Mouse (Mus musculus) inflammation-experienced regulatory T-cells, adult 6 months (primary cell): Measurements from ENCODE around the gene Tmem218. TPM values are rescaled to one million over a fixed set of nuclear protein-coding genes. Genes with fewer than 3 reads are reported as not detected.

Experiments used
- ATAC-seq: one replicate; pipeline ENCODE4 v1.8.0; 2017
- polyA plus RNA-seq, 3 experiments: library from polyadenylated mRNA; unstranded; fragments of 100-300 nt; shearing (Covaris generic); gene quantifications; one replicate each; pipeline ENCODE4 v1.2.1; 2017

Gene Tmem218
- polyA plus RNA-seq, 3 experiments from 2014 or later = 2.4 to 5.2 (median 4.1) TPM

DNA sequence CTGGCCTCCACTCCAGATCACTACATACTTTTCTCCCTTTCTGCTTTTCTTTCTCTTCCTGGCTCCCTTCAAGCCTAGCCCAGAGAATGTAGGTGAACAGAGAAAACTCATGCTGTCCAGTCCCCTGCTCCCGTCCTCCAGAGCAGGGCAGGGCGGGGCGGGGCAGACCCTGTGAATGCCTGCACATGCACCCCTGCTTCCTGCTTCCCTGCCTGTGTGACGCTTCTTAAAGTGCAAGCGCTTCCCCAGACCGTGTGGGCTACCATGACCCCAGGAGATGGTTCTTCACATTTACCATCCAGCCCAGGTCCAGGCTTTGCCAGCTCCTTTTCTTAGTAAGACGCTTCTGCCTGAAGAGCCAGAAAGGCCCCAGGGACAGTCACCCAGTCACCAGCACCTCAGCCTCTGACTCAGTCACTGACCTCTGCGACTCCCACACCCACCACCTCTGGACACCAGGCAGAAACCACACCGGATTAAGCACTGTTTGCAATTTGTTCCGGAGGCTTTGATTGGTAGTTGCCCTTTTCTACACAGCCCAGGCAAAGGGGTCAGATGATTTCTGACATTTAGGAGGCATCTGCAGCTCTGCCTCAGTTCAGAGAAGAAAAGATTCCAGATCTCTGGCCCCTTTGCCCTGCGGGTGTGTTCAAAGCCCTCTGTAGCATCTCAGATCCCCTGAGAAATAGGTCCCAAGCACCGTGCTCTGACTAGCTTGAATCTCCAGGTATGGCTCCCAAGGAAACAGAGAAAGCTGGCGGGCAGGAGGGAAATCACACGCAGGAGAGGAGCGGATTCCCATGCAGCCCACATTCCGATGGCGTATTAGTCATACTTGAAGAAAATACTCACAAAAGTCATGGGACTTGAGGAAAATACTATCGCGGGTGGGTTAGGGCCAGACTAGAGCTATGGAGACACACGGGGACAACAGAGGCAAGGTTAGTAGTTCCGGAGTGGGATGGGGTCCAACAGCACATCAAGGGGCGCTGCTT, 24.5 kb downstream of the Tmem218 start:
- ATAC-seq = no peak

DNA sequence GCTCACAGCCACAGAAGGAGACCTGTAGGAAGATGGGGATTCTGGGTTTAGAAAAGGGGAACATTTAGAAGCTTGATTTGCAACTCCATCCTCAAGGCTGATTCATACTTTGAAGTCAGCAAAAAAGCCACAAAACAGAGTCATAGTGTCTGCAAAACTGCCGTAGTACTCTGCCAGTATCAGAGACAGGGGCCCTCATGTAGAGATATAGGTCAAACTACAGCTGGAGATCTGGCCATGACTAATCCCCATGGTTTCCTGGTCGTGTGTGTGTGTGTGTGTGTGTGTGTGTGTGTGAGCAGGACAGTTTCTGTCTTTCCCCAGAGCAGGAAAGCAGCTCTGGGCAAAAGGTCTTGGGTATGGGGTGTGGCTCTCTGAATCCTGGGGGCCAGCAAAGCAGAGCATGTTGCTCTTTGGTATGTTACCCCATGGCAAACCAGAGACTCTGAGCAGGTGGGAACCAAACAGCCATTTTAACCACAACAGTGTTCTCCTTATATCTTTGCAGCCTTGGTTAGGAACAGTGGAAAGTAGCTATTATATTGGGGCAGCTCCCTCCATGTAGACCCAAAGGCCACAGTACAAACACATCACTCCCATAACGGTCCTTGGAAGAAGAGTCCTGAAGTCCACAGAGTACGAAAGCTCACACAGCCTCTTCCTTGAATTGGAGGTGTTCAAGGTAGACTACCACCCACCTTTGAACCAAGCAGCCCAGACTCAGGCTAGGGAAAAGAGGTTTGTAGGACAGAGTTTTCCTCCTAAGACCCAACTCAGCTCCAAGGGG, 28.1 kb downstream of the Tmem218 start:
- peak; percentile 35 for ATAC-seq

DNA sequence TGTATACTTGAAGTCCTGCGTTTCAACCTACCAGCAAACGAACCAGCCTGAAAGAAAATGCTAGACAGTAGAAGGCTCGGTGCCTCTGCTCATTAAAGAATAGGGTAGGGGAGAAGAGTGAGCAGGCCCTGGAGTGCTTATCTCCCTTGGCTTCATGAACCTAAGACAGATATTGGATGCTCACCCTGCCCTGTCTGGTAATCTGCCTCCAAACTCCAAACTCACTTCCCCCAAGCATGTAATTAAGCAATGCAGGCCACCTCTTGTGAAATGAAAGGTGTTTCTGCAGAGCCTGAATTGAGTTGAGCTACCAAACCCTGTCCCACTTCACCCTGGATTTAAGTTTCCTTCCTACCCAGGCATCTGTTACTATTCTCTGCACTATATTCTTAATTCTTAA, 34.7 kb downstream of the Tmem218 start:
- ATAC-seq = no peak

DNA sequence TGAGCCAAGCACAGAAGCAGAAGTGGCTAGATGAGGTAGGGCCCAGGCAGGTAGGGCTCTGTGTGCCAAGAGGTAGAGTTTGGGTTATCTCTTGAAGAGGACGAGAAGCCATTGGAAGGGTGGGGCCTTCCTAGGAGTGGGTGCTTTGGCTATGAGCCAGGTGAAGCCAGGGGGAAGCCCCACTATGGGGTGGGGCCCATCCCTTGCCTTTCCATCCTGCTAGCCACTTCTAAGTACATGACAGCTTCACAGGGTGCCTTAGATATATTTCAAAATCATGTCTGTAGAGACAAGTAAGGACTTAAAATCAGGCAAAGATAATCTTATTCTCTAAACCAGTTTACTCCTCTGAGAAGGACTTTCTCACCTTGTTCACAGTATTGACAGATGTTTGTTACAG, 36.6 kb downstream of the Tmem218 start:
- peak; percentile 39 for ATAC-seq

DNA sequence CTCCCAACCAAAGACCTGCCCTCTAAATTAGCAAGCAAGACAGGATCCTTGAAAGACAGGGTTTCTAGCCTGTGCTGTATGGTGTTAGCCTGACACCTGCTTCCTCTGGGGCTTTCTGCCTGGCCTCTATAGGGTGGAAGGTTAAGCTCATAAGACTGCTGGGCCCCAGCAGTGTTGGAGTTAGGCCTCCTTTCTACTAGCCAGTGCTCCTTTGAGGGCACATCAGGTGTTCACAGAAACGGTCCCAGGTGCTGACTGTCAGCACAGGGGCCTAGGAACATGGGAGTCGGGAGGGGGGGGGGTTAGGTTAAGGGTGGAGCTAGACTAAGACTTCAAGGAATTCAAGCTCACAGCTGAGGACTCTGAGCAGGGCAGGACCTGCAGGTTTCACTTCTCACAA, 37.4 kb downstream of the Tmem218 start:
- no peak for ATAC-seq

DNA sequence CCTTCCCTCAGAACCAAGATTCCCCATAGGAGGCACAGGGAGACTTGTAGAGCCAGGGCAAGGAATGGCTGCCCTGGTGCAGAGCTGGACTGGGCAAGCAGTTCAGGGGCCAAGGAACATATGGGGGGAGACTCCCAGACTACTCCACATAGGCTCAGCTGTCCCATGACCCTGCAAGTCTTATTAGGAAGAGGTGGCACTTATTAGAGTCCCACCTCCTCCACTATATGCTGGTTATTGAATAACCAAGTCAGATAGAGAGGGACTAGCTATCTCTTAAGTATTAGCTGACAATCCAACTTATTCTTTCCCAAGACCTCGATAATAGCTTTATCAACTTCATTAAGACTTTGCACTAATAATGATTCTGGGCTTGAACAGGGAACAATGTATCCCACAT, 37.8 kb downstream of the Tmem218 start:
- no peak for ATAC-seq

DNA sequence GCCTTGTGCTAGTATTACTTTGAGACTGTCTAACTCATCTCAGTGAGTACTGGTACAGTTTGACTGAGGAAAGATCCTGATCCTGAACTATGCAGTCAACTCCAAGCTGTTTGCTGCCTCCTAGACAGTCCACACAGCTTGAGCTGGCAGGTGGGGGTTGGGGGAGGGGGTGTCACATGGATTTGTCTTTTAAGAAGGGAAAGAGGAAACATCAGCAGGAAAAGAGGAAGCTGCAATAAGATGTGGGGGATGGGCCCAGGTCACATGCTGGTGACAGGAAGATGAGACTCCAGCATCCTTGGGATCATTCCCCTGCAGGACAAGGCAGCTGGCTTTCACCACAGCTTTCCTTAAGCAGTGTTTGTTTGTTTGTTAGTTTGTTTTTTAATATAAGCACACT, 39.4 kb downstream of the Tmem218 start:
- ATAC-seq = no peak

DNA sequence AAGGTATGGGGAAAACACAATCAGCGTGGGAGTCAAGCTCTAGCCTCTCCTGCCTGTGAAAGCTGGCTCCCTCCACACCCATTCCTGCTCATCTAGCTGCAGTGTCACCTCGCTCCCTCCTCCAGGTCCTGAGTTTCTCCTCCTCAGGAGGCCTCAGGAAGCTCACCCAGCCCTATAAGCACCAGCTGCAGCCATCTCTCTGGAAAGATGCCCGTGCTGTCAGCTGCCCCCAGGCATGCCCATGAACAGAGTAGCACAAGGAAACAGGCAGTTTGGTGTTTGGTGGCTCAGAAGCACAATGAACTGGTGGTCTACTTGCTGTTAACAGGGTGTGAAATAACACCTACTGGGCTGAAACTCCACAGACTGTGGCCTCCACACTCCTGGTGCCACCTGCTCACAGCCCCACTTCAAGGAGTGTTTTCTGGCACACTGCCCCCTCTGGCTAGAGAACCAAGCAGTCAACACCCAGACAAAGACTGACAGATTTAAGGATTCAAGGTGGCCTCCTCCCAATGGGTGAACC, 40.4 kb downstream of the Tmem218 start:
- ATAC-seq = no peak

DNA sequence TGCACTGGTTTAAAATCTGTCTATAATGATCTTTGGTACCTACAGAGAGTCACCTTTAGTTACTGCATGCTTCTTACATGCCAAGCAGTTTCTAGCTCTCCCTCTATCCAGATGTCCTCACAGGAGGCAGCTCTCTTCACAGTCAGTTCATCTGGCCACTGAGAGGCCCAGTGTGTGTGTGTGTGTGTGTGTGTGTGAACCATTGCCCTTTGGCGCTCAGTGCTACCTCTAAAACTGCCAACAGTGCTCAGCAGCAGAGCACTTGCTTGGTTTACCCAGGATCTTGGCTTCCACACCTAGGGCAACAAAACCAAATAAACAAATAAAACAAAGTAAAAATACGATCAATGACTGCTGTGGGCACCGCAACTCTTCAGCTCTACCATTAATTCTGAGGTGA, 42.0 kb downstream of the Tmem218 start:
- ATAC-seq = no peak

DNA sequence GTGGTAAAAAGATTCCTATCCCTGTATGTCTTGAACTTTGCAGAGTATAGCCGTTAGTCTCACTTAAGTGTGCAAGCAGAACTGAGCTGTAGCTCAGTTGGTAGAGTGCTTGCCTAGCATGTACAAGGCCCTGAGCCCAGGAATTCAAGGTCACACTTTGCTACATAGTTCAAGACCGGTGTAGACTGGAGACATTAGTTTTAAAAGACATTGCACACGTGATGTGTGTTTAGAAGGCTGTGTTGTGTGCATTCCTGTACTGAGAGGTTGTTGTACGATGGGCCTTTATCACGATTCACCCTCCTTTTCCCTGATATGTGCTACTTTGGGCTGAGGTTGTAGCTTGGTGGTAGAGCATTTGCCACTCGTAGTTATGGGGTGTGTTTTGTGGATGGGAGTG, 42.6 kb downstream of the Tmem218 start:
- no peak for ATAC-seq

DNA sequence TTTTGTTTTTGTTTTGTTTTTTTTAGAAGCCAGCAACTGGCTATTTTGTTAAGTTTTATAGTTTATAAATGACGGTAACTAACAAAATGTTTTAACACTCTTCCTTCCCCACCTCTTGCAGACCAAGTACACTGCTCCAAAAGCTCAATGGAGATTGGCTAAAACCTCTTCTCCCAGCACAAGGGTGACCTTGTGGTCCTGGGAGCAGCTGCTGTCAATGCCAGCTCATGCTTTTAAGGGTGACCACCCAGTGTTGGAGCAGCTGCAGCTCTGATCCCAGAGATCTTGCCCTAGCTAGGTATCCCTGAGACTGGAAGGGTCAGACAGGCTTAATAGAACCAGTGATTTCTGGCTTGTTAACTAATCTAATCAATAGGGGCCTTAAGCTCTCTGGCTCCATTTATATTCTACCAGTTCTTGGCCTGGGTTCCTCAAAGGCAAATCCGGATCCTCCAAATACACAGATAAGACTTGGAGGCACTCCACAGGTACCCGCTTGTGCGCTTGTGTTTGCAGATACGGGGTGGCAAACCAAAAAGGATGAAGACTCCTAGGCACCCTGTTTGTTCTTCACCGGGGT, 46.6 kb downstream of the Tmem218 start:
- no peak for ATAC-seq

DNA sequence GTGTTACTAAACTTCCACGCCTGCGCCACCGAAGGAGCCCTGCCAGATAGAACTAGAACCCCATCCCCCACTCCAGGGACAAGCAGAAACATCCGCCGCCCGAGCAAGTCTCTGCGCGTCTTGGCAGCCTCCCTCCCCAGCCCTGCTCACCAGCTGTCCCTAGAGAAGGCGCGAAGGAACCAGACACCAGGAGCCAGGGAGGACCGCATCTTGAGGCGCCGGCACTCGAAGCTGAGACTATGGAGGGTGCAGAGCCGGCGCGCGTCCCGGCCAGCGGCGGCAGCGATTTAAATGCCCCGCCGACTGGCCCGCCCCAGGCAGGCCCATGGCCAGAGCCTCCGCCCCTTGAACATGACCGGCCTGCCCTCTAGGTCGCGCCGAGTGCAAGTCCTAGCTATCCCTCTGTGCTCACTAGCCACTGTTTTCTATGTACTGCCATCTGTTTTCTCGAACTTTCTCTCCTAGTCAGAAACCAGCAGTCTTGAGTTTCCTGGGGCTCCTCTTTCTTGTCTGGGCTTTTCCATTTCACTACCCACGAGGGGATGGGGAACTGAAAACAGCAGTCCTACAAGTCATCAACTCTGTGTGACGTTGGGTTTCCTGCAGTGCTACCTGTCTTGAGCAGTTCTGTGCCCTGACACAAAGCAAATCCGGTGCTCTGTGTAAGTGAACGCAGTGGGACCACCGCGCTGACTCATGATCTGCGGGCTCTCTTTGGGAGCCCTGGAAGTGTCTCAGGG, 47.3 kb downstream of the Tmem218 start, which contains the start of gene Slc37a2:
Gene Slc37a2, minus strand, starts transcription at position 590 of the 740 bp plus-strand sequence.
- ATAC-seq = peak; percentile 91

DNA sequence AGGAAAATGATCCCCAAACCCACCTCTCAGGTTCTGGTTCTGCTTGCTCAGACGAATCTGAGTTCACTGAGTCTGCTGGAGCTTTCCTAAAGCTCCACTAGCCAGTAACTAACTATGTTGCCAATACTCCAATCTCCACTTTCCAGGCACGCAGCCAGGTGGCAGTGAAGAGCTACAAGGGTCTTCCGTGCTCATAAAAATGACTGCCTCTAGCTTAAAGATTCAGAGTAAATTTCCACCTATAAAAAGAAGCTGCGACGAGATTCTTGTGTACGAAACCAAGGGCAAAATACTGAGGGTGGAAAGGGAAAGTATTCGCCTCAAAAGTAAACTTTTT, 47.8 kb downstream of the Tmem218 start:
- peak; percentile 72 for ATAC-seq

DNA sequence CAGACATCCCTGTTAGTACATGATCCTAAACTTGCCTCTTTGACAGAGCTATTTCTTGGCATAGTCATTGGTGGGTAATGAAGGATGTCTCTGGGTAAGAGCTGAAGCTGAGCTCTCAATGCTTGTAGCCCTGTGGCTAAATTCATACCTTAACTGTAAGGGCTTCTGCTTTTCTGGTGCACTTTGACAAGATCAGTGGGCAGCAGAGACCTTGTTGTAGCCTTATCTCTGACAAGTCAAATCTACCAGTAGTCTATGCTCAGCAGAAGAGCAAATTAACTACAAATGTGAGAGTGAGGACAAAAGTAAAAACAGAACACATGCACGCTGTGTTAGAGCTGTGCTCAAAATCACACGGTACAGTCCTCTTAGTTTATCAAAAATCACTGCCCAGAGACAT, 58.6 kb downstream of the Tmem218 start:
- no peak for ATAC-seq

Other genes with a start within 250 kb of the Tmem218 start
- gene Pknox2, start 60.8 kb upstream of the Tmem218 start, polyA plus RNA-seq = not detected
- gene Slc37a2, start 47.5 kb downstream of the Tmem218 start, polyA plus RNA-seq = 1 to 10 TPM; 2.5 to 3.6 (median 2.6) TPM
- 1 to 10 TPM; 7.0 to 9.2 (median 8.5) TPM for gene Ccdc15, start 140.2 kb downstream of the Tmem218 start, polyA plus RNA-seq
- gene Hepacam, start 159.1 kb downstream of the Tmem218 start, polyA plus RNA-seq = not detected
- gene Robo4, start 193.7 kb downstream of the Tmem218 start, polyA plus RNA-seq = not detected
- not detected for gene Robo3, start 225.0 kb downstream of the Tmem218 start, polyA plus RNA-seq